Mouse (Mus musculus) cerebellum, adult 11-12 months (tissue): ENCODE results near the gene Pip4p1.
"Not testable (repeated sequence)": the region's sequence is repeated elsewhere in the genome, so short reads cannot be mapped to it uniquely, and the experiment has no call there.

Experiments
- DNase-seq: peaks from one replicate; pipeline ENCODE4 v3.0.0; 2022

Pip4p1 gene

GRCm38 (mm10) chr14:50930754-50931492 is at the start of gene Pip4p1, which contains the start of gene Pnp:
Pip4p1 (minus strand) TSS chr14:50930856.
Pnp (plus strand) TSS chr14:50931082.
- peak; percentile 100 for DNase-seq

GRCm38 (mm10) chr14:50979631-50980030 is 49.0 kb upstream of the Pip4p1 start:
- DNase-seq, result no peak

- DNase-seq, result not testable (repeated sequence)
Observed at GRCm38 (mm10) chr14:50978451-50978850, 47.8 kb upstream of the Pip4p1 start.

- DNase-seq, result no peak
Observed at GRCm38 (mm10) chr14:50976674-50977073, 46.0 kb upstream of the Pip4p1 start.

GRCm38 (mm10) chr14:50975001-50975400 is 44.3 kb upstream of the Pip4p1 start:
- no peak for DNase-seq

- no peak for DNase-seq
Observed at GRCm38 (mm10) chr14:50973700-50974099, 43.0 kb upstream of the Pip4p1 start.

- not testable (repeated sequence) for DNase-seq
Observed at GRCm38 (mm10) chr14:50973054-50973453, 42.4 kb upstream of the Pip4p1 start.

GRCm38 (mm10) chr14:50970822-50971221 is 40.2 kb upstream of the Pip4p1 start:
- no peak for DNase-seq

GRCm38 (mm10) chr14:50969558-50970544 is 39.2 kb upstream of the Pip4p1 start:
- peak; percentile 43 for DNase-seq

GRCm38 (mm10) chr14:50969041-50969440 is 38.4 kb upstream of the Pip4p1 start:
- no peak for DNase-seq

GRCm38 (mm10) chr14:50968216-50968980 is 37.7 kb upstream of the Pip4p1 start:
- no peak for DNase-seq

GRCm38 (mm10) chr14:50958289-50958995 is 27.8 kb upstream of the Pip4p1 start:
- DNase-seq, result not testable (repeated sequence)

- DNase-seq, result not testable (repeated sequence)
Observed at GRCm38 (mm10) chr14:50957146-50957545, 26.5 kb upstream of the Pip4p1 start.

GRCm38 (mm10) chr14:50956724-50957123 is 26.1 kb upstream of the Pip4p1 start:
- not testable (repeated sequence) for DNase-seq

GRCm38 (mm10) chr14:50955942-50956508 is 25.4 kb upstream of the Pip4p1 start, which contains the start of gene Pnp2:
Pnp2 (plus strand) TSS chr14:50955992.
- peak; percentile 71 for DNase-seq

- DNase-seq, result no peak
Observed at GRCm38 (mm10) chr14:50955487-50955886, 24.8 kb upstream of the Pip4p1 start.

GRCm38 (mm10) chr14:50945526-50945925 is 14.9 kb upstream of the Pip4p1 start:
- not testable (repeated sequence) for DNase-seq

- DNase-seq, result not testable (repeated sequence)
Observed at GRCm38 (mm10) chr14:50945081-50945480, 14.4 kb upstream of the Pip4p1 start.

- DNase-seq, result not testable (repeated sequence)
Observed at GRCm38 (mm10) chr14:50944668-50945033, 14.0 kb upstream of the Pip4p1 start.

- peak; percentile 91 for DNase-seq
Observed at GRCm38 (mm10) chr14:50943932-50944667, 13.4 kb upstream of the Pip4p1 start, which contains the start of gene Gm49342. Gm49342 (plus strand) TSS chr14:50944517.

GRCm38 (mm10) chr14:50938940-50939339 is 8.3 kb upstream of the Pip4p1 start:
- no peak for DNase-seq
